Mouse (Mus musculus): ENCODE results near the gene Sri. TPM values are rescaled to one million over a fixed set of nuclear protein-coding genes. Genes with fewer than 3 reads are reported as not detected.
"Not testable (repeated sequence)": the region's sequence is repeated elsewhere in the genome, so short reads cannot be mapped to it uniquely, and the experiment has no call there.

Gene Sri
- 84.3 and 85.6 TPM in 2 replicates for total RNA-seq (2014; rRNA removed)
- polyA plus RNA-seq (2015; fragmentation: Nextera tagmentation; extraction: Ambion mirVana), result 136 and 150 TPM in 2 replicates

DNA sequence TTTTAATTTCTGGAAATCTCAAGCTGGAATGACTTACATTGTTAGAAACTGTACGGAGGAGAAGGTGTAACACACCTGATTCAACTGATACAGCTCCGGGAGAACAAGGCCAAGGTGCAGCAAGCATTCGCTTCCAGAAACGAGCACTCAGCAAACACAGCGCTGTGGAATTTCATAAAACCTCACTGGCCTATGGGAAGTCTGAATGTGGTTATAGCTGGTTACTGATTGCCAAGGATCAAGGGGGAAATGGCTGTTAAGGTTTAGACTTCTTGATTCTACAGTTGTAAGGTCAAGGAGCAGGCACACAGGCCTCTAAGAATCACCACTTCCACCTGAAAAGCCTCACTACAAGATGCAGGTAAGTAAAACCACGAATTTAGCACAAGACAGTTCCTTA is at the start of gene Sri:
Sri (plus strand) TSS at position 224 of the 400 bp plus-strand sequence.
- 83% methylated on average over 6 of the region's 6 CpGs for WGBS
- H3K4me1 ChIP-seq (ENCODE audit: insufficient read depth, low read length), result no peaks in the 10 kb centered on the region
- ATAC-seq (ENCODE audit: low FRiP score), result no peak
- no peak for TF ChIP-seq CTCF (IDR thresholded peaks at IDR 0.05)
- H3K36me3 ChIP-seq (ENCODE audit: insufficient read depth, low read length), result no peaks in the 10 kb centered on the region
- H3K9ac ChIP-seq (replicated peaks; ENCODE audit: low read length, poor library complexity, severe bottlenecking), result no peak within 1 kb of the TSS
- no peak within 1 kb of the TSS for H3K4me2 ChIP-seq (ENCODE audit: low read depth, low read length, poor library complexity, severe bottlenecking)
- no peak for DNase-seq (ENCODE audit: low spot score)
- no peak within 1 kb of the TSS for H3K27ac ChIP-seq (ENCODE audit: low read depth, low read length)
- no peak within 1 kb of the TSS for H3K4me3 ChIP-seq (ENCODE audit: low read depth, low read length)
- no peaks in the 10 kb centered on the region for H3K9me3 ChIP-seq (ENCODE audit: low read length)
- no peaks in the 10 kb centered on the region for H3K27me3 ChIP-seq (ENCODE audit: insufficient read depth, low read length)

- ATAC-seq (ENCODE audit: low FRiP score) (peak; percentile 64; the same call in 1 of the 2 replicates), DNase-seq (ENCODE audit: low spot score) (peak; percentile 53)
- TF ChIP-seq CTCF (IDR thresholded peaks at IDR 0.05), result peak; percentile 81
- no peaks in the 10 kb centered on the region for H3K27me3 ChIP-seq (ENCODE audit: insufficient read depth, low read length)
- H3K9ac ChIP-seq (replicated peaks; ENCODE audit: low read length, poor library complexity, severe bottlenecking), result no peak overlapping the region
- no peak overlapping the region for H3K4me2 ChIP-seq (ENCODE audit: low read depth, low read length, poor library complexity, severe bottlenecking)
- H3K9me3 ChIP-seq (ENCODE audit: low read length), result no peaks in the 10 kb centered on the region
- no peak overlapping the region for H3K27ac ChIP-seq (ENCODE audit: low read depth, low read length)
- no peaks in the 10 kb centered on the region for H3K4me1 ChIP-seq (ENCODE audit: insufficient read depth, low read length)
- no peak overlapping the region for H3K4me3 ChIP-seq (ENCODE audit: low read depth, low read length)
- no peaks in the 10 kb centered on the region for H3K36me3 ChIP-seq (ENCODE audit: insufficient read depth, low read length)
- 54% methylated on average over 8 of the region's 8 CpGs for WGBS
Measured at GRCm38 (mm10) chr5:7996401-7997044, 49.4 kb upstream of the Sri start.

- no peak for TF ChIP-seq CTCF (IDR thresholded peaks at IDR 0.05)
- Histone ChIP-seq H3K4me2 (ENCODE audit: low read depth, low read length, poor library complexity, severe bottlenecking) (no peak overlapping the region), H3K36me3 (ENCODE audit: insufficient read depth, low read length) (no peaks in the 10 kb centered on the region), H3K27ac (ENCODE audit: low read depth, low read length) (no peak overlapping the region), H3K9ac (replicated peaks; ENCODE audit: low read length, poor library complexity, severe bottlenecking) (no peak overlapping the region), H3K4me3 (ENCODE audit: low read depth, low read length) (no peak overlapping the region), H3K4me1 (ENCODE audit: insufficient read depth, low read length) (no peaks in the 10 kb centered on the region), H3K9me3 (ENCODE audit: low read length) (no peaks in the 10 kb centered on the region), H3K27me3 (ENCODE audit: insufficient read depth, low read length) (no peaks in the 10 kb centered on the region)
- WGBS, result 92% methylated on average over 2 of the region's 2 CpGs
- DNase-seq (ENCODE audit: low spot score) (no peak), ATAC-seq (ENCODE audit: low FRiP score) (no peak)
Measured at GRCm38 (mm10) chr5:7997086-7997485, 48.8 kb upstream of the Sri start.

- no peaks in the 10 kb centered on the region for H3K27me3 ChIP-seq (ENCODE audit: insufficient read depth, low read length)
Measured at GRCm38 (mm10) chr5:8000466-8000865, 45.4 kb upstream of the Sri start.

GRCm38 (mm10) chr5:8002827-8003226 is 43.1 kb upstream of the Sri start:
- Histone ChIP-seq H3K27ac (ENCODE audit: low read depth, low read length) (no peak overlapping the region), H3K36me3 (ENCODE audit: insufficient read depth, low read length) (no peaks in the 10 kb centered on the region), H3K4me2 (ENCODE audit: low read depth, low read length, poor library complexity, severe bottlenecking) (no peak overlapping the region), H3K27me3 (ENCODE audit: insufficient read depth, low read length) (no peaks in the 10 kb centered on the region), H3K9me3 (ENCODE audit: low read length) (no peaks in the 10 kb centered on the region), H3K4me1 (ENCODE audit: insufficient read depth, low read length) (no peaks in the 10 kb centered on the region), H3K9ac (replicated peaks; ENCODE audit: low read length, poor library complexity, severe bottlenecking) (no peak overlapping the region), H3K4me3 (ENCODE audit: low read depth, low read length) (no peak overlapping the region)
- TF ChIP-seq CTCF (IDR thresholded peaks at IDR 0.05), result no peak
- no peak for DNase-seq (ENCODE audit: low spot score)
- no peak for ATAC-seq (ENCODE audit: low FRiP score)

More at GRCm38 (mm10) chr5:8000466-8000865, 45.4 kb upstream of the Sri start:
- ATAC-seq (ENCODE audit: low FRiP score) (no peak), DNase-seq (ENCODE audit: low spot score) (no peak)
- H3K9ac ChIP-seq (replicated peaks; ENCODE audit: low read length, poor library complexity, severe bottlenecking), result no peak overlapping the region
- no peak for TF ChIP-seq CTCF (IDR thresholded peaks at IDR 0.05)
- 86% methylated on average over 10 of the region's 10 CpGs for WGBS
- H3K4me2 ChIP-seq (ENCODE audit: low read depth, low read length, poor library complexity, severe bottlenecking), result no peak overlapping the region
- H3K36me3 ChIP-seq (ENCODE audit: insufficient read depth, low read length), result no peaks in the 10 kb centered on the region
- H3K4me3 ChIP-seq (ENCODE audit: low read depth, low read length), result no peak overlapping the region
- no peaks in the 10 kb centered on the region for H3K9me3 ChIP-seq (ENCODE audit: low read length)
- no peak overlapping the region for H3K27ac ChIP-seq (ENCODE audit: low read depth, low read length)
- H3K4me1 ChIP-seq (ENCODE audit: insufficient read depth, low read length), result no peaks in the 10 kb centered on the region

DNA sequence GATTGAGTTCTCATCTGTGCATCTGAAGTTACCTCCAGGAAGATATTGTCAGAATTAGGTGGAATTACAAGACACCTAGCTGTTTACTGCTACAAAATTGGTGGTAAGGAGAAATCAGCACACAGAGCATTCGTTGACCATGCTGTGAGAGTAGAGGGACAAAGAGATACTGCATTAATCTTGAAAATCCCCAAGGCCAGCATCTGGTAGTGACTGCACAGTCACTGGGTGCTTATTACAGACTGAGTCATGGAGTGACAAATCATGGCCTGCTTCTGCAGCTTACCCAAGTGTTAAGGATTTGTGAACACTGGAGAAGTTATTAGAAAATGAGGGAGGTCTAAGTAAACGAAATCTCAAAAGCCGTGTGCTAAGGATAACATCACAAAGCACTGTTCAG is 32.6 kb upstream of the Sri start:
- no peak for TF ChIP-seq CTCF (IDR thresholded peaks at IDR 0.05)
- Histone ChIP-seq H3K27me3 (ENCODE audit: insufficient read depth, low read length) (no peaks in the 10 kb centered on the region), H3K4me3 (ENCODE audit: low read depth, low read length) (no peak overlapping the region), H3K27ac (ENCODE audit: low read depth, low read length) (no peak overlapping the region), H3K36me3 (ENCODE audit: insufficient read depth, low read length) (no peaks in the 10 kb centered on the region), H3K9me3 (ENCODE audit: low read length) (no peaks in the 10 kb centered on the region), H3K4me1 (ENCODE audit: insufficient read depth, low read length) (no peaks in the 10 kb centered on the region), H3K9ac (replicated peaks; ENCODE audit: low read length, poor library complexity, severe bottlenecking) (no peak overlapping the region), H3K4me2 (ENCODE audit: low read depth, low read length, poor library complexity, severe bottlenecking) (no peak overlapping the region)
- WGBS, result 70% methylated on average over 3 of the region's 3 CpGs
- DNase-seq (ENCODE audit: low spot score) (no peak), ATAC-seq (ENCODE audit: low FRiP score) (no peak)

DNA sequence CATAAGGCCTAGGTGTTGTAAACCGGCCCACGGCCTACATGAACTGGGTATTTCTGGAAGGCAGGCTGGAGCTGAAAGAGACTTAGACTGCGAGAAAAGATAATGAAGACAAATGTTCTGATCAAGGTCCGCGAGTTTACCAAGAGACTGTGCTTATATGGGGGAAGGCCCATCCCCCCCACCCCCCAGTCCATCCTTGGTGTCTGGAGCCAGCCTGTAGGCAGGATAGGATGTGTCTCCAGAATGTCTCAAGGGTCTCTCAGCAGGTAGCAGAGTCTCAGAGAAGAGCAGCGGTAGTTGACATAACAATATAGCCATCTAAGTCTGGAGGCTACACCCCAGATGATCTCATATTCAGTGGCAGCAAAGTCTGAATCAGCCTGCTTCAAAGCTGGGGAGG is 11.3 kb upstream of the Sri start:
- not testable (repeated sequence) for H3K4me2 ChIP-seq (ENCODE audit: low read depth, low read length, poor library complexity, severe bottlenecking); H3K9me3 ChIP-seq (ENCODE audit: low read length); H3K27me3 ChIP-seq (ENCODE audit: insufficient read depth, low read length); H3K36me3 ChIP-seq (ENCODE audit: insufficient read depth, low read length); DNase-seq (ENCODE audit: low spot score); H3K9ac ChIP-seq (replicated peaks; ENCODE audit: low read length, poor library complexity, severe bottlenecking); H3K4me1 ChIP-seq (ENCODE audit: insufficient read depth, low read length); ATAC-seq (ENCODE audit: low FRiP score); H3K4me3 ChIP-seq (ENCODE audit: low read depth, low read length); H3K27ac ChIP-seq (ENCODE audit: low read depth, low read length)
- WGBS, result 93% methylated on average over 6 of the region's 6 CpGs

All from midbrain, postnatal 0 days (tissue).